20 mouse cellular contexts compared by ENCODE assay signal in genomic region chr4:141299356-141299755, GRCm38 (mm10). TPM values are rescaled to one million over a fixed set of nuclear protein-coding genes. Genes with fewer than 3 reads are reported as not detected.
DNase-seq lines count a peak whose midpoint lies in the region; ATAC-seq and TF ChIP-seq lines count a peak whose summit lies in the region.
"Had no signal": no experiment of that assay in that cellular context is flagged by ENCODE, and none has a peak within 500 bp of the region (broad histone marks: within the 10 kb centered on the region; RNA-seq: fewer than 3 reads in every experiment).

No protein-coding gene starts in this region.

- H3K9me3 ChIP-seq in midbrain, embryonic 13.5 days: no peaks in the 10 kb centered on the region
- H3K9me3 ChIP-seq: embryonic facial prominence, embryonic 13.5 days; neural tube, embryonic 15.5 days had no signal

- peak; percentile 44 to 61 for ATAC-seq in hematopoietic stem cell, adult 5-6 weeks (replicated peaks in 1 of 2; ENCODE audit: insufficient read depth in 1 of 2, low FRiP score in 2 of 2, low TSS enrichment in 1 of 2, low read depth in 1 of 2, poor library complexity in 2 of 2, severe bottlenecking in 2 of 2)
- no peak for ATAC-seq in midbrain, embryonic 13.5 days
- ATAC-seq: forebrain, embryonic 14.5 days; inflammation-experienced regulatory T-cells, adult 6 months had no signal

- no peak overlapping the region for H3K4me3 ChIP-seq in thymus, adult 2 months (ENCODE audit: control insufficient read depth, insufficient read depth, low read length)
- H3K4me3 ChIP-seq in midbrain, embryonic 13.5 days (replicated peaks): no peak overlapping the region
- H3K4me3 ChIP-seq: embryonic facial prominence, embryonic 13.5 days; neural tube, embryonic 15.5 days had no signal

- no peak for TF ChIP-seq POLR2A in thymus, adult 2 months (IDR thresholded peaks at IDR 0.05; ENCODE audit: control insufficient read depth, extremely low read depth, insufficient read depth, low read length, poor library complexity)

- H3K27ac ChIP-seq in thymus, adult 2 months (ENCODE audit: control insufficient read depth, insufficient read depth, low read length): no peak overlapping the region
- H3K27ac ChIP-seq in midbrain, embryonic 13.5 days: no peak overlapping the region
- H3K27ac ChIP-seq: embryonic facial prominence, embryonic 13.5 days; neural tube, embryonic 15.5 days had no signal

- DNase-seq in thymus, adult 2 months: peak; percentile 7
- DNase-seq in thymus, postnatal 25 days: no peak
- peak; percentile 63 for DNase-seq in CD4-positive helper T cell, adult 2 months (ENCODE audit: low read depth, low spot score)
- peak; percentile 22 for DNase-seq in naive thymus-derived CD4-positive, alpha-beta T cell, adult 2 months (ENCODE audit: low read depth)
- DNase-seq in embryo, embryonic 9.5 days (ENCODE audit: extremely low spot score): no peak
- DNase-seq in adrenal gland, adult 2 months: no peak
- DNase-seq: cerebellum, adult 9-10 months; gastrocnemius, postnatal 25 days; kidney, adult 2 months; kidney, postnatal 25 days; lung, adult 18-20 months; lung, postnatal 36 days; midbrain, embryonic 14.5 days; right cerebral cortex, postnatal 14 days had no signal

- TF ChIP-seq CTCF in thymus, adult 2 months (IDR thresholded peaks at IDR 0.05; ENCODE audit: borderline replicate concordance, control insufficient read depth, extremely low read depth, insufficient read depth, low read length, poor library complexity): no peak

- H3K36me3 ChIP-seq in thymus, adult 2 months (ENCODE audit: control insufficient read depth, insufficient read depth, low read length): no peaks in the 10 kb centered on the region
- H3K36me3 ChIP-seq in midbrain, embryonic 13.5 days: no peaks in the 10 kb centered on the region
- H3K36me3 ChIP-seq: embryonic facial prominence, embryonic 13.5 days; neural tube, embryonic 15.5 days had no signal

- peaks cover 35% of the 10 kb centered on the region for H3K4me1 ChIP-seq in thymus, adult 2 months (replicated peaks; ENCODE audit: control insufficient read depth, insufficient read depth, low read length)
- H3K4me1 ChIP-seq in midbrain, embryonic 13.5 days (replicated peaks): peaks cover 43% of the 10 kb centered on the region

- H3K27me3 ChIP-seq in thymus, adult 2 months (ENCODE audit: control insufficient read depth, insufficient read depth, low read length): peaks cover 23% of the 10 kb centered on the region
- H3K27me3 ChIP-seq in midbrain, embryonic 13.5 days: peaks cover 79% of the 10 kb centered on the region

- WGBS in thymus, adult 2 months: 1% methylated on average over 13 of the region's 13 CpGs
- 70% methylated on average over 13 of the region's 13 CpGs for WGBS in midbrain, embryonic 13.5 days

- H3K9ac ChIP-seq in midbrain, embryonic 13.5 days (replicated peaks): no peak overlapping the region
- H3K9ac ChIP-seq: embryonic facial prominence, embryonic 13.5 days; neural tube, embryonic 15.5 days had no signal

- H3K4me2 ChIP-seq in midbrain, embryonic 13.5 days (replicated peaks): no peak overlapping the region
- H3K4me2 ChIP-seq: embryonic facial prominence, embryonic 13.5 days; neural tube, embryonic 15.5 days had no signal

RNA-seq across cellular contexts. Expression of gene Epha2, which starts 1.7 kb away (rescaled TPM):
- 3.6 and 3.9 TPM in 2 replicates for polyA plus RNA-seq in thymus, adult 2 months (2012; rRNA removed)
- 1.0 TPM in 1 of 2 replicates, not detected in the other for total RNA-seq in hematopoietic stem cell, adult 5-6 weeks (2017)
- polyA plus RNA-seq in midbrain, embryonic 13.5 days (2015; fragmentation: Nextera tagmentation; extraction: Ambion mirVana): 3.5 and 4.7 TPM in 2 replicates
- total RNA-seq in adrenal gland, adult 2 months (2021): 10 to 100 TPM; 11.7 to 19.4 TPM
- polyA plus RNA-seq in adrenal gland, adult 2 months (2012; rRNA removed): 18.0 and 24.1 TPM in 2 replicates
- polyA plus RNA-seq: inflammation-experienced regulatory T-cells, adult 6 months had no signal

Comparison
In these comparisons a context has a peak if more than half of its experiments do, and no peak if none do; other contexts are left out.
1. DNase-seq: peak in thymus, adult 2 months (single experiment), CD4-positive helper T cell, adult 2 months (single experiment) and naive thymus-derived CD4-positive, alpha-beta T cell, adult 2 months (single experiment); none in thymus, postnatal 25 days (single experiment), embryo, embryonic 9.5 days (single experiment) and adrenal gland, adult 2 months (single experiment).